Mouse (Mus musculus): ENCODE measurements at regions not wholly inside any gene's neighbourhood (a gene's known extent, or its start where the extent isn't known, plus 50 kb on each side); places are given as distances from the start of the nearest gene placed in this dataset.

GRCm38 (mm10) chr15:69222391-69222790 is 2721.7 kb upstream of the Lrrc6 start:
- H3K9ac ChIP-seq (ENCODE audit: low read length) = no peak overlapping the region
- no peaks in the 10 kb centered on the region for H3K36me3 ChIP-seq (ENCODE audit: control insufficient read depth, insufficient read depth, low read length)
- WGBS = 57% methylated on average over 1 of the region's 1 CpGs
- ATAC-seq (ENCODE audit: low FRiP score, low TSS enrichment) (no peak), DNase-seq (ENCODE audit: low spot score) (no peak)
- no peaks in the 10 kb centered on the region for H3K4me1 ChIP-seq (replicated peaks; ENCODE audit: control insufficient read depth, insufficient read depth)
- no peak overlapping the region for H3K4me2 ChIP-seq (replicated peaks; ENCODE audit: low read depth)
- no peak overlapping the region for H3K4me3 ChIP-seq (ENCODE audit: low read depth, low read length)
- no peaks in the 10 kb centered on the region for H3K9me3 ChIP-seq (ENCODE audit: control insufficient read depth, low read length)
- H3K27ac ChIP-seq (replicated peaks) = no peak overlapping the region
- H3K27me3 ChIP-seq (ENCODE audit: control insufficient read depth, insufficient read depth, low read length) = no peaks in the 10 kb centered on the region
- no peak for TF ChIP-seq CTCF (IDR thresholded peaks at IDR 0.05; ENCODE audit: low read depth)
- no peak for TF ChIP-seq EP300 (optimal IDR thresholded peaks at IDR 0.05)

Measured in stomach, postnatal 0 days (tissue).